Mouse (Mus musculus) midbrain, embryonic 11.5 days (tissue): ENCODE measurements around the gene Ppip5k2. TPM values are rescaled to one million over a fixed set of nuclear protein-coding genes. Genes with fewer than 3 reads are reported as not detected.

Experiments
- ATAC-seq: fragments of 200-750 bp; cut with Nextera tagmentation; 2 replicates; pipeline ENCODE4 v1.8.0; 2017; ENCODE audit warnings: moderate TSS enrichment, moderate library complexity; ENCODE audit not compliant: low FRiP score
- DNase-seq: peaks from one replicate; pipeline ENCODE4 v3.0.0; 2015; ENCODE audit warnings: low spot score; ENCODE audit errors: missing footprints
- H3K27ac ChIP-seq: fragments of 300-500 bp; sonication (generic); 2 replicates; pipeline ENCODE4 v1.5.1; 2014; ENCODE audit warnings: low read depth, low read length
- H3K27me3 ChIP-seq: fragments of 300-500 bp; sonication (generic); 2 replicates; pipeline ENCODE4 v1.6.1; 2014; ENCODE audit warnings: mild to moderate bottlenecking, low read length, moderate library complexity, mixed read lengths; ENCODE audit not compliant: control insufficient read depth, insufficient read depth
- H3K36me3 ChIP-seq: fragments of 300-500 bp; sonication (generic); 2 replicates; pipeline ENCODE4 v1.6.1; 2014; ENCODE audit warnings: mild to moderate bottlenecking, low read length, moderate library complexity, mixed read lengths; ENCODE audit not compliant: control insufficient read depth, insufficient read depth
- H3K4me1 ChIP-seq: fragments of 300-500 bp; sonication (generic); 2 replicates; pipeline ENCODE4 v1.6.1; 2014; ENCODE audit warnings: low read length; ENCODE audit not compliant: control insufficient read depth, insufficient read depth
- H3K4me2 ChIP-seq: fragments of 300-500 bp; sonication (generic); 2 replicates; pipeline ENCODE4 v1.6.1; 2014; ENCODE audit warnings: mild to moderate bottlenecking, moderate library complexity
- H3K4me3 ChIP-seq: fragments of 300-500 bp; sonication (generic); 2 replicates; pipeline ENCODE4 v1.5.1; 2014; ENCODE audit warnings: low read depth, low read length
- H3K9ac ChIP-seq: fragments of 300-500 bp; sonication (generic); 2 replicates; pipeline ENCODE4 v1.6.1; 2014; ENCODE audit warnings: low read length
- H3K9me3 ChIP-seq: fragments of 300-500 bp; sonication (generic); 2 replicates; pipeline ENCODE4 v1.6.1; 2016; ENCODE audit warnings: low read length; ENCODE audit not compliant: control insufficient read depth
- WGBS: fragments of 180-500 bp; shearing (Covaris S2); extraction: QIAGEN DNeasy Blood & Tissue Kit; methylation state at CpG from one replicate; pipeline ENCODE4 v1.1.7; 2014; 5-methylcytosine and 5-hydroxymethylcytosine counted together
- polyA plus RNA-seq: library from polyadenylated mRNA; unstranded; fragments of >200 nt; fragmentation: Nextera tagmentation; extraction: Ambion mirVana; gene quantifications from 2 replicates; pipeline ENCODE4 v1.2.1, GENCODE M21; 2014

Gene Ppip5k2
- polyA plus RNA-seq, 1 experiment from 2014 or later, result 43.6 TPM

- Histone ChIP-seq H3K4me3 (peak overlapping the region; percentile 89), H3K4me1 (peaks cover 12% of the 10 kb centered on the region), H3K9ac (peak overlapping the region; percentile 95), H3K27me3 (no peaks in the 10 kb centered on the region), H3K27ac (peak overlapping the region; percentile 90), H3K36me3 (no peaks in the 10 kb centered on the region), H3K4me2 (peak overlapping the region; percentile 72), H3K9me3 (no peaks in the 10 kb centered on the region)
- WGBS, result under 1% methylated on average over 59 of the region's 93 CpGs
- ATAC-seq, result peak; percentile 63
- DNase-seq, result peak; percentile 95
These were observed 109.4 kb downstream of the Ppip5k2 start for GRCm38 (mm10) chr1:97660687-97661405.

- whole genome bisulfite sequencing, result 46% methylated on average over 7 of the region's 7 CpGs
- Histone ChIP-seq H3K27me3 (no peaks in the 10 kb centered on the region), H3K4me2 (peak overlapping the region; percentile 72), H3K4me1 (peaks cover 12% of the 10 kb centered on the region), H3K9me3 (no peaks in the 10 kb centered on the region), H3K36me3 (no peaks in the 10 kb centered on the region), H3K27ac (no peak overlapping the region), H3K4me3 (peak overlapping the region; percentile 89), H3K9ac (peak overlapping the region; percentile 95)
- ATAC-seq (no peak), DNase-seq (peak; percentile 86)
These were observed 110.8 kb downstream of the Ppip5k2 start for GRCm38 (mm10) chr1:97659405-97659804.

GRCm38 (mm10) chr1:97657786-97658185, 112.4 kb downstream of the Ppip5k2 start:
- H3K4me1 ChIP-seq, result peaks cover 12% of the 10 kb centered on the region
- DNase-seq, result no peak
- H3K9ac ChIP-seq, result no peak overlapping the region
- H3K27ac ChIP-seq, result no peak overlapping the region
- no peaks in the 10 kb centered on the region for H3K9me3 ChIP-seq
- no peaks in the 10 kb centered on the region for H3K36me3 ChIP-seq
- peak overlapping the region; percentile 10; the same call in 1 of the 2 replicates for H3K4me3 ChIP-seq
- no peaks in the 10 kb centered on the region for H3K27me3 ChIP-seq
- 85% methylated on average over 2 of the region's 2 CpGs for WGBS
- no peak for ATAC-seq
- H3K4me2 ChIP-seq, result peak overlapping the region; percentile 72

GRCm38 (mm10) chr1:97657201-97657600, 113.0 kb downstream of the Ppip5k2 start:
- no peak overlapping the region for H3K4me2 ChIP-seq
- peaks cover 10% of the 10 kb centered on the region for H3K4me1 ChIP-seq
- H3K9ac ChIP-seq, result no peak overlapping the region; the same call in 1 of the 2 replicates
- no peaks in the 10 kb centered on the region for H3K36me3 ChIP-seq
- H3K27ac ChIP-seq, result no peak overlapping the region
- no peak for DNase-seq
- H3K27me3 ChIP-seq, result no peaks in the 10 kb centered on the region
- no peaks in the 10 kb centered on the region for H3K9me3 ChIP-seq
- ATAC-seq, result no peak
- no peak overlapping the region for H3K4me3 ChIP-seq
- WGBS, result 76% methylated on average over 2 of the region's 2 CpGs

Other genes with a start within 250 kb of the Ppip5k2 start
- 55.5 and 59.3 TPM in 2 replicates for gene D1Ertd622e, start 108.3 kb downstream of the Ppip5k2 start, polyA plus RNA-seq
- gene Gin1, start 239 bp downstream of the Ppip5k2 start, polyA plus RNA-seq, result 14.2 and 16.2 TPM in 2 replicates